Mouse (Mus musculus): ENCODE results near the gene Kdelc2. TPM values are rescaled to one million over a fixed set of nuclear protein-coding genes. Genes with fewer than 3 reads are reported as not detected.
A peak's percentile ranks its signal among the peaks of the same experiment; 100 is the strongest.

The Kdelc2 gene
- polyA plus RNA-seq, 1 experiment: 2.3 TPM

DNA sequence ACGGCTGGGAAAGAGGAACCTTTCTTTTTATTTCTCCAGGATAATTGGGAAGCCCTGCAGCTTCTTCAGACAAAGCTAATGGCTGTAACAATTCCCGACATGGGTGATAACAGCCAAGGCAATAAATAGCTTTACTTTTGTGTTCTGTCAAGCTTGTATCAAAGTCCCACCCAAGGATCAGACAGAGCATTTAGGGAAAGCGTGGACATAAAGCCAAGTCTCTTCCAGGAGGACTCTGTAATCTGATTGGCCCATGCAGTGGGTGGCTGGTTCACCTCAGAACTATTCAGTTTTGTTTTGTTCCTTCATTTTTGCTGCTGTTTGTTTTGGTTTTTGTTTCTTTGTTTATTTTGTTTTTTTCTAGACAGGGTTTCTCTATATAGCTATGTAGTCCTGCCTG, 38.1 kb upstream of the Kdelc2 start:
- WGBS: 70% methylated on average over 3 of the region's 3 CpGs
- Histone ChIP-seq H3K27ac (ENCODE audit: control insufficient read depth, insufficient read depth, low read depth, low read length, poor library complexity) (no peak overlapping the region), H3K4me3 (replicated peaks; ENCODE audit: control insufficient read depth, low read depth, low read length) (no peak overlapping the region), H3K4me1 (ENCODE audit: control insufficient read depth, insufficient read depth, low read length) (no peaks in the 10 kb centered on the region; the same call in 1 of the 2 replicates)
- TF ChIP-seq CTCF (IDR thresholded peaks at IDR 0.05; ENCODE audit: control insufficient read depth, insufficient read depth, low read length) (no peak), POLR2A (IDR thresholded peaks at IDR 0.05; ENCODE audit: borderline replicate concordance, control insufficient read depth, low read depth, low read length) (no peak)

GRCm38 (mm10) chr9:53346402-53346801, 37.4 kb upstream of the Kdelc2 start:
- TF ChIP-seq CTCF (IDR thresholded peaks at IDR 0.05; ENCODE audit: control insufficient read depth, insufficient read depth, low read length): no peak
- TF ChIP-seq POLR2A (IDR thresholded peaks at IDR 0.05; ENCODE audit: borderline replicate concordance, control insufficient read depth, low read depth, low read length): no peak
- Histone ChIP-seq H3K4me1 (ENCODE audit: control insufficient read depth, insufficient read depth, low read length) (no peaks in the 10 kb centered on the region), H3K4me3 (replicated peaks; ENCODE audit: control insufficient read depth, low read depth, low read length) (no peak overlapping the region), H3K27ac (ENCODE audit: control insufficient read depth, insufficient read depth, low read depth, low read length, poor library complexity) (no peak overlapping the region)
- 76% methylated on average over 6 of the region's 6 CpGs for WGBS

- Histone ChIP-seq H3K4me3 (replicated peaks; ENCODE audit: control insufficient read depth, low read depth, low read length) (no peak overlapping the region), H3K4me1 (ENCODE audit: control insufficient read depth, insufficient read depth, low read length) (no peaks in the 10 kb centered on the region), H3K27ac (ENCODE audit: control insufficient read depth, insufficient read depth, low read depth, low read length, poor library complexity) (no peak overlapping the region)
- no peak for TF ChIP-seq POLR2A (IDR thresholded peaks at IDR 0.05; ENCODE audit: borderline replicate concordance, control insufficient read depth, low read depth, low read length)
- TF ChIP-seq CTCF (IDR thresholded peaks at IDR 0.05; ENCODE audit: control insufficient read depth, insufficient read depth, low read length): no peak
- WGBS: 66% methylated on average over 1 of the region's 1 CpGs
Measured at GRCm38 (mm10) chr9:53349211-53349610, 34.6 kb upstream of the Kdelc2 start.

- Histone ChIP-seq H3K4me1 (ENCODE audit: control insufficient read depth, insufficient read depth, low read length) (no peaks in the 10 kb centered on the region), H3K4me3 (replicated peaks; ENCODE audit: control insufficient read depth, low read depth, low read length) (no peak overlapping the region), H3K27ac (ENCODE audit: control insufficient read depth, insufficient read depth, low read depth, low read length, poor library complexity) (no peak overlapping the region)
- 77% methylated on average over 2 of the region's 2 CpGs for WGBS
- TF ChIP-seq CTCF (IDR thresholded peaks at IDR 0.05; ENCODE audit: control insufficient read depth, insufficient read depth, low read length): no peak
- no peak for TF ChIP-seq POLR2A (IDR thresholded peaks at IDR 0.05; ENCODE audit: borderline replicate concordance, control insufficient read depth, low read depth, low read length)
Measured at GRCm38 (mm10) chr9:53350331-53350730, 33.5 kb upstream of the Kdelc2 start.

DNA sequence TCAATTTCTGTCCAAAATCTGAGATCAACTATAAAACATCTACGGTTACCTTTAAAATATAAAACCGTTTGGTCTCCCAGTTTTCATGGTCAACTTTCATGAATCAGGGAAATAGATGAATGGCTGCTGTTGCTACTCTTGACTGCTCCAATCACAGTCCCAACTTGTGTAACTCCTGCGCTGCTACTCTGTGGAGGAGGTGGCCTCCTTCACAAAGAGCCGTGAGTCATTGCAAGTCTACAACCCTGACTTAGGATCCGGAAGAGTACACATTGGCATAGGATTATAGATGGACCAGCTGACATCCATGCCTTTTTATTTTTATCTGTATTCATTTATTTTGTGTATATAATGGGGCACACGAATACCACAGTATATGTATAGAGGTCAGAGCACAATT, 31.9 kb upstream of the Kdelc2 start:
- TF ChIP-seq POLR2A (IDR thresholded peaks at IDR 0.05; ENCODE audit: borderline replicate concordance, control insufficient read depth, low read depth, low read length): no peak
- TF ChIP-seq CTCF (IDR thresholded peaks at IDR 0.05; ENCODE audit: control insufficient read depth, insufficient read depth, low read length): no peak
- Histone ChIP-seq H3K4me1 (ENCODE audit: control insufficient read depth, insufficient read depth, low read length) (no peaks in the 10 kb centered on the region), H3K4me3 (replicated peaks; ENCODE audit: control insufficient read depth, low read depth, low read length) (no peak overlapping the region), H3K27ac (ENCODE audit: control insufficient read depth, insufficient read depth, low read depth, low read length, poor library complexity) (no peak overlapping the region)
- 84% methylated on average over 6 of the region's 6 CpGs for WGBS

- no peak for TF ChIP-seq POLR2A (IDR thresholded peaks at IDR 0.05; ENCODE audit: borderline replicate concordance, control insufficient read depth, low read depth, low read length)
- no peak for TF ChIP-seq CTCF (IDR thresholded peaks at IDR 0.05; ENCODE audit: control insufficient read depth, insufficient read depth, low read length)
- Histone ChIP-seq H3K27ac (ENCODE audit: control insufficient read depth, insufficient read depth, low read depth, low read length, poor library complexity) (no peak overlapping the region), H3K4me3 (replicated peaks; ENCODE audit: control insufficient read depth, low read depth, low read length) (no peak overlapping the region), H3K4me1 (ENCODE audit: control insufficient read depth, insufficient read depth, low read length) (no peaks in the 10 kb centered on the region)
- WGBS: 91% methylated on average over 5 of the region's 5 CpGs
Measured at GRCm38 (mm10) chr9:53353161-53353560, 30.7 kb upstream of the Kdelc2 start.

DNA sequence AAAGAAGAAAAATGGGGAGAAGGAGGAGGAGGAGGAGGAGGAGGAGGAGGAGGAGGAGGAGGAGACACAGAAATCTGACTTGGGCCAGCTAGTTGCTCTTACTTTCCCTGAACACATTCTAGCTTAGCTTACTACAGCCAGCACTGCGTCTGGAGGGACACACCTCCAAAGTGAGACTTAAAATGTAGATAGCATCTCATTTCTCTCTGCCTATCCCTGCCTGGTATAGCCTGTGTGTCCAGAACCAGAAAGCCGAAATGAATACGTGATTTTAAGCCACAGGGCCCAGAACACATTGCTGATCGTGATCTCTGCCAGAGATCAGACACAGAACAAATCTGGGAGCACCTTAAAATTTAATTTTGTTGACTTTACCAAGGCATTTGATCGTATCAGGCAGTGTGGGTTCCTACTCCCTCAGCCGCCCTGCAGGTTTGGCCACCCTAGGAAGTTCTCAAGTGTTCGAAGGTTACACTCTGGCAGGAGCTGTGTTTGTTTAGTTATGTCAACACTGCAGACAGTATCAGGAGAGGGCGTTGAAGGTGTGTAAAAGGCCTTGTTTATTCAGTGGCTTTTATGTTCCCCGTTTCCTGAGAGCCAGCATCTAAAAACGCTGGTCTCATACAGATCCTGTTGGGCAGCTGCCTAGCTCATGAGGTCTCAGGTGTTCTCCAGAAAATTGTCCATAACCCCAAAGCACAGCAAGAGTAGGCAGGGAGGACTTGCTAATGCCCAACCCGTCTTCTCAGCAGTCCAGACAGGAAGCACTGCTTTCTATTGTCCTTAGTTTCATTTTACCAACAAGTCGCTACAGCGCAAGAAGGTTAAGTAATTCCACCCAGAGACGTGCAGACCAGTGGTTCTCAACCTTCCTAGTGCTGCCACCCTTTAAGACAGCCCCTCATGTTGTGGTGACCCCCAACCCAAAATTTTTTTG, 27.3 kb upstream of the Kdelc2 start:
- WGBS: 26% methylated on average over 14 of the region's 14 CpGs
- TF ChIP-seq POLR2A (IDR thresholded peaks at IDR 0.05; ENCODE audit: borderline replicate concordance, control insufficient read depth, low read depth, low read length) (no peak), CTCF (IDR thresholded peaks at IDR 0.05; ENCODE audit: control insufficient read depth, insufficient read depth, low read length) (no peak)
- H3K4me1 ChIP-seq (ENCODE audit: control insufficient read depth, insufficient read depth, low read length): no peaks in the 10 kb centered on the region
- H3K27ac ChIP-seq (ENCODE audit: control insufficient read depth, insufficient read depth, low read depth, low read length, poor library complexity): no peak overlapping the region
- peak overlapping the region; percentile 9 for H3K4me3 ChIP-seq (replicated peaks; ENCODE audit: control insufficient read depth, low read depth, low read length)

DNA sequence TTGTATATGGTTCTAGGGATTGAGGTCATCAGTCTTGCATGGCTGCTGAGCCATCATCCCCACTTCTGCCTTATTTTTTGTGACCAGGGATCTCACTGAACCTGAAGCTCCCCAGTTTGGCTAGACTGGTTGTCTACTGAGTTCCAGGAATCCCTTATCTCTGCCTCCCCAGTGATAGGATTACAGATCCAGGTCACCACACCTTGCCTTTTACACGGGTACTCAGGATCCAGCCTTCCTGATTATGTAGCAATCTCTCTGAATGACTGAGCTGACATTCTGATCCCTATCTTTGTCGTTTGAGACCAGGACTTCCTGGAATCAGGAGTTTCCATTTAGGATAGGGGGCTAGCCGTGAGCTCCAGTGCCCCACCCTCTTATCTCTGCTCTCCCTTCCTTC, 12.5 kb upstream of the Kdelc2 start:
- H3K4me3 ChIP-seq (replicated peaks; ENCODE audit: control insufficient read depth, low read depth, low read length): no peak overlapping the region
- TF ChIP-seq POLR2A (IDR thresholded peaks at IDR 0.05; ENCODE audit: borderline replicate concordance, control insufficient read depth, low read depth, low read length): no peak
- TF ChIP-seq CTCF (IDR thresholded peaks at IDR 0.05; ENCODE audit: control insufficient read depth, insufficient read depth, low read length): no peak

More for the DNA sequence above, 12.5 kb upstream of the Kdelc2 start:
- H3K4me1 ChIP-seq (ENCODE audit: control insufficient read depth, insufficient read depth, low read length): no peaks in the 10 kb centered on the region
- WGBS: 53% methylated on average over 3 of the region's 3 CpGs
- no peak overlapping the region for H3K27ac ChIP-seq (ENCODE audit: control insufficient read depth, insufficient read depth, low read depth, low read length, poor library complexity)
